Mouse (Mus musculus): Measurements from ENCODE around the gene Tdrd3.

GRCm38 (mm10) chr14:87367169-87367568 lies 49.3 kb upstream of the Tdrd3 start:
- TF ChIP-seq POLR2A (IDR thresholded peaks at IDR 0.05; ENCODE audit: borderline replicate concordance, low read depth, low read length) (no peak), CTCF (IDR thresholded peaks at IDR 0.05; ENCODE audit: low read depth, low read length) (no peak)
